Mouse (Mus musculus): ENCODE results near the gene Cnih2. TPM values are rescaled to one million over a fixed set of nuclear protein-coding genes. Genes with fewer than 3 reads are reported as not detected.
A peak's percentile ranks its signal among the peaks of the same experiment; 100 is the strongest.
"Not testable (repeated sequence)": the region's sequence is repeated elsewhere in the genome, so short reads cannot be mapped to it uniquely, and the experiment has no call there.

Cnih2 gene
- total RNA-seq, 2 experiments from 2014 or later, result 0.57 to 0.82 TPM

DNA sequence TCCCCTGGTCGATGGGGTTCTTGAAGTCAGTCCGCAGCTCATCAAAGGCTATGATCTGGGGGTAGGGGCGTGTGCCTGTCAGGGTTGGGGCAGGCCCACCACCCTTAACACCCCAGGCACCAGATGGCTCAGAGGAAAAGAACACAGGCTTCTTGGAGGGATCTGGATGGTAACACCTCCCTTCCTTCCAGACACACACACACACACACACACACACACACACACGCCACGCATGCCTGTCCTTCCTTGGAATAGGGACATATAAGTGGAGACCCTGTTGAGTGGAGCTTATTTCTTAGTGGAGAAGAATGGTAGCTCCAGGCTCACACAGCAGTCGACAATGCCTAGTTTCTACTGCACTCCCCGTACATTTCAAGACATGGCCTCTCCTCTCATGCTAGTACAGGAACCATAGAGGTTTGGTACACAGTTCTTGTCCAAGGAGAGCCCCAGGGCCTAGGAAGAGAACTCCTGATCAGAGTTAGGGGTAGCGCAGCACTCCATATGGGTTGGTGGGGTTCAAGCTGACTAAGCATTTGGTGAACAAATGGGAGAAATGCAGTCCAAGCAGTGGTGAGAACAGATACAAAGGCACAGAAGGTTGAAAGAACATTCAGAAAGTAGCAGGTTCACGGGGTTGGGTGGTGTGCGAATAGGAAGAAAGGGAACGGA is 3.4 kb downstream of the Cnih2 start:
- intact Hi-C loops (cut with DNase I), result loop anchor here (2.0 kb wide), 1 partner anchor 46 kb away; no protein-coding TSS in a partner anchor
- no peak for DNase-seq

DNA sequence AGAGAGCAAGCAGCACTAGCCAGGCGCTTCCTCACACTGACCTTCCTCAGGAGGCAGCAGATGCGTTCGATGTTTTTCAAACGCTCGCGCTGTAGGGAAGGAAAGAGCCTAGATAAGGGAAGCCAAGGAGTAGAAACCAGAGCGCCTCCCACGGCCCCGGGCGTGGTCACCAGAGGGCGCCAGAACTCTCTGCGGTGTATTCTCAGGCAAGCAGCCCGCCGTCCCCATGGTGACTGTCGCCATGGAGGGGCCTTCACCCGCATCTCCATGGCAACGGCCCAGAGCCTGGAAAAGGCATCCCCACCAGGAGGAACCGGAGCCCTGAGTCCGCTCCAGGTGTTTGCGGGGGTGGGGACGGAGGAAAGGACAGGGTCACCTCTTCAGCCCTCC is 4.1 kb downstream of the Cnih2 start:
- intact Hi-C loops (cut with DNase I), result loop anchor here (2.0 kb wide), 1 partner anchor 47 kb away; no protein-coding TSS in a partner anchor
- DNase-seq, result peak; percentile 91 to 96

DNA sequence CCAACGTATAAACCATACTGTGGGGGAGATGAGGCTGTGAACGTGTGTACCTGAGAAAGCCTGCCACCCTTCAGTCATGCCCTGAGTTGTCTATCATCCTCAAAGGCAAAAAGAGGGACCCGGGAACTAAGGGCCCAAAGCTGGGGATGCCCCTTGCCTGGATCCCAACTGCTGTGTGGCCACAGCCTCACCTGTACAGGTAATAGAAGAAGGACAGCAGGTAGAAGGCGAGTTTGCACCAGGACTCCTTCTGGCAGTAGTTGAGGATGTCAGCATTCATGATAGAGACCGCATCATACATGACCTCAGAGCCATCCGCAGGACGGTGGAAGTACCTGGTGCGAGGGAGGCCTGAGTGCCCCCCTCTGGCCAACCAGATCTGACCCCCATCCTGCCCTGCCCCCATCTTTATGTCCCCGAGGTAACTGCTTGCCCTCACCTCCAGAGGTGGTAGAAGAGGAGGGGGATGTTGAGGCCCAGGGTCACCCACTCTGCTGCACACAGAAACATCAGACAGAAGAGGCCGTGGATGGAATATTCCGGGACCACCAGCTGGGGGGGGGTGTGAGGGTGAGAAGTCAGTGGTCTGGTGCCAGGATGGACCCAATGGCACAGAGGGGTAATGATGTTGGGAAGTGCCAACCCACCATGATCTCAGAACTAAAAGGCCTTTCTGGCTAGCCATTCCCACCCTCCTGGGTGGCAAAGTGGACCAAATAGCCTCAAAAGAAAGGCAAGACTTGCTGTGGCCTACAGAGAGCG is 4.7 kb downstream of the Cnih2 start:
- no peak for DNase-seq
- intact Hi-C loops (cut with DNase I), result loop anchor here (2.0 kb wide), 1 partner anchor 47 kb away; no protein-coding TSS in a partner anchor

- intact Hi-C loops (cut with DNase I), result no loop called here
- no peak for DNase-seq
Observed at GRCm38 (mm10) chr19:5092083-5092482, 6.2 kb downstream of the Cnih2 start.

- intact Hi-C loops (cut with DNase I), result no loop called here
- DNase-seq, result no peak
Observed at GRCm38 (mm10) chr19:5089324-5089723, 9.0 kb downstream of the Cnih2 start.

GRCm38 (mm10) chr19:5087884-5088728 is 10.2 kb downstream of the Cnih2 start, which contains the start of gene Yif1a:
TSS of gene Yif1a (plus strand) at chr19:5088538.
- intact Hi-C loops (cut with DNase I), result no loop called here
- peak; percentile 97 to 98 for DNase-seq

DNA sequence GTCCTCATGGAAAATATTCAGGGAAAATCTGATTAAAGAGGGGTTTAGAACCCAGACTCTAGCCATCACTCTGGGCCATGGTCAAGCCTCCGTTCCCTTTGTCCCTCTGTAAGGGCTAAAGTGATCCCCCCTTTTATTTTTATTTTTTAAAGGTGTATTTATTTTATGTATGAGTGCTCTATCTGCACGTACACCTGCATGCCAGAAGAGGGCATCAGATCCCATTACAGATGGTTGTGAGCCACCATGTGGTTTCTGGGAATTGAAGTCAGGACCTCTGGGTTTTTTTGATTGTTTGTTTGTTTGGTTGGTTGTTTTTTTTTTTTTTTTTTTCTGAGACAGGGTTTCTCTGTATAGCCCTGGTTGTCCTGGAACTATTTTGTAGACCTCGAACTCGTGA is 11.8 kb downstream of the Cnih2 start:
- intact Hi-C loops (cut with DNase I); DNase-seq: not testable (repeated sequence)

DNA sequence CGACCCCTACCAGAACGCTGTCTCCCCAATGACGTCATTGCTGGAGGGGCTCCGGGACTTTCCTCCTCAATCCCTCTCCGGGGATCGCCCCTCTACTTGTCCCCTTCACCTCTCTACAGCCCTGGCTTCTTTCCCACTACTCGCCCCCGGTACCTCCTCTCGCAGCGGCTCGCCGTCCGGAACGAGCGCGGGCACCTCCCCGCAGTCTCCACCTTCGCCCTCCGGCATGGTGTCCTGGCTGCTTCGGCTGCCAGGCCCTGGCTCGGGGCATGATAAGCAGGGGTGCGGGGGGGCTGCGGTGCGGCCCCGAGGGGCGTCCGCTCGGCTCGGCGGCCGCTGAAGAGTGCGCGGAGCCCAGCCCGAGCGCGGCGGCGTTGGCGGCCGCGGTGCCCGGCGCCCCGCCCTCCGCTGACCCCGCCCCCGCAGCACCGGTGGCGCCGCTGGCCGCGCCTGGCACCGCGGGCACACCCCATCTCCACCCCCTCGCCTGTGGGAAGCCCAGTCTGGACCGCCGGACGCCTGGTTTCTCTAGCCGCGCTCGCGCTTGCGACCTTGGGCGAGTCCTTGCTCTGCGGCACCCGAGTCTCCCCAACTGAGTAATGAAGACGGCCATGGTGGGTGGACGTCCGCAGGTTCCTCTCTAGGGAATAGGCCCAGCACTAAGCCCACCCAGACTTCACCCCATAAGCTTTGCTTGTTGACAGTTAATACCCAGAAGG is 13.0 kb downstream of the Cnih2 start, which contains the start of gene Tmem151a:
Gene Tmem151a (minus strand): TSS at position 387 of the 719 bp plus-strand sequence.
- no peak for DNase-seq
- intact Hi-C loops (cut with DNase I), result no loop called here

GRCm38 (mm10) chr19:5084834-5085144 is 13.5 kb downstream of the Cnih2 start:
- no peak for DNase-seq
- intact Hi-C loops (cut with DNase I), result no loop called here

- no peak for DNase-seq
- intact Hi-C loops (cut with DNase I), result no loop called here
Observed at GRCm38 (mm10) chr19:5083961-5084833, 14.1 kb downstream of the Cnih2 start.

- intact Hi-C loops (cut with DNase I), result no loop called here
- no peak for DNase-seq
Observed at GRCm38 (mm10) chr19:5082596-5082995, 15.7 kb downstream of the Cnih2 start.

- intact Hi-C loops (cut with DNase I), result no loop called here
- DNase-seq, result no peak
Observed at GRCm38 (mm10) chr19:5082005-5082404, 16.3 kb downstream of the Cnih2 start.

DNA sequence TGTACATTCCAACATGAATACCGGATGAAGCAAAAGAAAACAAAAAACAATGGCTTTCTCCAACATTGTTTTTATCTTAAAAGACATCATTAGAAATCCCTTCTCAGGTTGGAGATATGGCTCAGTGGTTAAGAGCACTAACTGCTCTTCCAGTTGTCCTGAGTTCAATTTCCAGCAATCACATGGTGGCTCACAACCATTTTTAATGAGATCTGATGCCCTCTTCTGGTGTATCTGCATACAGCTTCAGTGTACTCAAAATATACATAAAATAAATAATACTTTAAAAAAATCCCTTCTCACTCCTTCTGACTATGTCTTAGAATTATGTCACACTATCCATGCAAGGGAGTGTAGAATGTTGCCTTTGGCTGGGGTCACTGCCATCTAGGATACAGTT is 19.0 kb downstream of the Cnih2 start:
- intact Hi-C loops (cut with DNase I), result no loop called here
- no peak for DNase-seq

- intact Hi-C loops (cut with DNase I), result loop anchor here (1.0 kb wide), 2 partner anchors 17 to 58 kb away; no protein-coding TSS in a partner anchor
- no peak for DNase-seq
Observed at GRCm38 (mm10) chr19:5073518-5073917, 24.8 kb downstream of the Cnih2 start.

- intact Hi-C loops (cut with DNase I), result loop anchor here (1.0 kb wide), 2 partner anchors 17 to 58 kb away; no protein-coding TSS in a partner anchor
- peak; percentile 67 to 80 for DNase-seq
Observed at GRCm38 (mm10) chr19:5073028-5073427, 25.3 kb downstream of the Cnih2 start.

- peak in 1 of 2 experiments; percentile 46 for DNase-seq
- intact Hi-C loops (cut with DNase I), result loop anchor here (1.0 kb wide), 2 partner anchors 16 to 57 kb away; no protein-coding TSS in a partner anchor
Observed at GRCm38 (mm10) chr19:5072389-5073019, 25.8 kb downstream of the Cnih2 start.

GRCm38 (mm10) chr19:5071545-5072369 is 26.6 kb downstream of the Cnih2 start:
- intact Hi-C loops (cut with DNase I), result no loop called here
- peak; percentile 77 to 79 for DNase-seq

DNA sequence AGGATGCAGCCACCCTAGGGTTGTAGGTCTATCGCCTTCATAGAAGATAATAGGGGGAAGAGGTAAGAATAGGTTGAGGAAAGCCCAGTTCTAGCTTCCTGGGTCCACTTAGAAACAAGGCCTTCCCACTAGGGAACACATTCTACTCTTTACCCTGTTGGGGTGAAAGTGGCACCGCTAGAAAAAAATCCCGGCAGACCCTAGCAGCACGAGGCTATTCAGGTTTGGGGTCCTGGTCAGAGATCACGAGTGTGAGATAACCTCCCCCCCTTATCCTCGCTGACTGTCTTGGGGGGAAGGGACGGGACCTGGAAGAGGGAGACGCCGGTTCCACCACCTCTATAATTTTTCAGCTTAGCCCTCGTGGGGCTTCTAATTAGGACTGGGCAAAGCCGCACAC is 27.2 kb downstream of the Cnih2 start:
- intact Hi-C loops (cut with DNase I), result no loop called here

More for the DNA sequence above, 27.2 kb downstream of the Cnih2 start:
- DNase-seq, result no peak
